Mouse (Mus musculus): Measurements from ENCODE around the gene Pcbp2. TPM values are rescaled to one million over a fixed set of nuclear protein-coding genes. Genes with fewer than 3 reads are reported as not detected.

Gene Pcbp2
- polyA plus RNA-seq, 1 experiment from 2014 or later: 90.7 TPM

GRCm38 (mm10) chr15:102505073-102505769 lies 34.9 kb downstream of the Pcbp2 start:
- TF ChIP-seq EP300 (optimal IDR thresholded peaks at IDR 0.05) (no peak), CTCF (IDR thresholded peaks at IDR 0.05; ENCODE audit: low read depth) (no peak)

GRCm38 (mm10) chr15:102505770-102506463 lies 35.6 kb downstream of the Pcbp2 start:
- Histone ChIP-seq H3K9ac (ENCODE audit: low read length) (no peak overlapping the region), H3K27me3 (ENCODE audit: control insufficient read depth, insufficient read depth, low read length) (no peaks in the 10 kb centered on the region), H3K9me3 (ENCODE audit: control insufficient read depth, low read length) (no peaks in the 10 kb centered on the region), H3K27ac (replicated peaks) (no peak overlapping the region), H3K4me1 (replicated peaks; ENCODE audit: control insufficient read depth, insufficient read depth) (no peaks in the 10 kb centered on the region), H3K4me2 (replicated peaks; ENCODE audit: low read depth) (no peak overlapping the region), H3K36me3 (ENCODE audit: control insufficient read depth, insufficient read depth, low read length) (peaks cover 31% of the 10 kb centered on the region), H3K4me3 (ENCODE audit: low read depth, low read length) (no peak overlapping the region)
- DNase-seq (ENCODE audit: low spot score): no peak
- no peak for ATAC-seq (ENCODE audit: low FRiP score, low TSS enrichment)
- 78% methylated on average over 9 of the region's 9 CpGs for WGBS
- TF ChIP-seq EP300 (optimal IDR thresholded peaks at IDR 0.05) (no peak), CTCF (IDR thresholded peaks at IDR 0.05; ENCODE audit: low read depth) (no peak)

More at GRCm38 (mm10) chr15:102505073-102505769, 34.9 kb downstream of the Pcbp2 start:
- no peak overlapping the region for H3K4me2 ChIP-seq (replicated peaks; ENCODE audit: low read depth)
- no peak for DNase-seq (ENCODE audit: low spot score)
- H3K4me3 ChIP-seq (ENCODE audit: low read depth, low read length): no peak overlapping the region
- H3K9me3 ChIP-seq (ENCODE audit: control insufficient read depth, low read length): no peaks in the 10 kb centered on the region
- ATAC-seq (ENCODE audit: low FRiP score, low TSS enrichment): no peak
- 59% methylated on average over 12 of the region's 12 CpGs for WGBS
- H3K27me3 ChIP-seq (ENCODE audit: control insufficient read depth, insufficient read depth, low read length): no peaks in the 10 kb centered on the region
- no peak overlapping the region for H3K27ac ChIP-seq (replicated peaks)
- no peak overlapping the region for H3K9ac ChIP-seq (ENCODE audit: low read length)
- H3K36me3 ChIP-seq (ENCODE audit: control insufficient read depth, insufficient read depth, low read length): peaks cover 38% of the 10 kb centered on the region
- no peaks in the 10 kb centered on the region for H3K4me1 ChIP-seq (replicated peaks; ENCODE audit: control insufficient read depth, insufficient read depth)

GRCm38 (mm10) chr15:102506464-102506830 lies 36.1 kb downstream of the Pcbp2 start:
- H3K4me2 ChIP-seq (replicated peaks; ENCODE audit: low read depth): no peak overlapping the region
- peaks cover 26% of the 10 kb centered on the region for H3K36me3 ChIP-seq (ENCODE audit: control insufficient read depth, insufficient read depth, low read length)
- no peak for TF ChIP-seq EP300 (optimal IDR thresholded peaks at IDR 0.05)
- TF ChIP-seq CTCF (IDR thresholded peaks at IDR 0.05; ENCODE audit: low read depth): no peak
- no peaks in the 10 kb centered on the region for H3K27me3 ChIP-seq (ENCODE audit: control insufficient read depth, insufficient read depth, low read length)
- H3K4me3 ChIP-seq (ENCODE audit: low read depth, low read length): no peak overlapping the region
- no peaks in the 10 kb centered on the region for H3K4me1 ChIP-seq (replicated peaks; ENCODE audit: control insufficient read depth, insufficient read depth)
- H3K9ac ChIP-seq (ENCODE audit: low read length): no peak overlapping the region
- no peak overlapping the region for H3K27ac ChIP-seq (replicated peaks)
- no peak for ATAC-seq (ENCODE audit: low FRiP score, low TSS enrichment)
- DNase-seq (ENCODE audit: low spot score): no peak
- WGBS: 17% methylated on average over 2 of the region's 2 CpGs
- no peaks in the 10 kb centered on the region for H3K9me3 ChIP-seq (ENCODE audit: control insufficient read depth, low read length)

GRCm38 (mm10) chr15:102506864-102507263 lies 36.5 kb downstream of the Pcbp2 start:
- Histone ChIP-seq H3K9me3 (ENCODE audit: control insufficient read depth, low read length) (no peaks in the 10 kb centered on the region), H3K4me1 (replicated peaks; ENCODE audit: control insufficient read depth, insufficient read depth) (no peaks in the 10 kb centered on the region), H3K4me3 (ENCODE audit: low read depth, low read length) (no peak overlapping the region), H3K27me3 (ENCODE audit: control insufficient read depth, insufficient read depth, low read length) (no peaks in the 10 kb centered on the region), H3K4me2 (replicated peaks; ENCODE audit: low read depth) (no peak overlapping the region), H3K9ac (ENCODE audit: low read length) (no peak overlapping the region), H3K27ac (replicated peaks) (no peak overlapping the region), H3K36me3 (ENCODE audit: control insufficient read depth, insufficient read depth, low read length) (peaks cover 22% of the 10 kb centered on the region)
- WGBS: 87% methylated on average over 1 of the region's 1 CpGs
- ATAC-seq (ENCODE audit: low FRiP score, low TSS enrichment) (no peak), DNase-seq (ENCODE audit: low spot score) (no peak)
- TF ChIP-seq EP300 (optimal IDR thresholded peaks at IDR 0.05): no peak
- TF ChIP-seq CTCF (IDR thresholded peaks at IDR 0.05; ENCODE audit: low read depth): no peak

- H3K4me1 ChIP-seq (replicated peaks; ENCODE audit: control insufficient read depth, insufficient read depth): no peaks in the 10 kb centered on the region
- no peak for DNase-seq (ENCODE audit: low spot score)
- TF ChIP-seq EP300 (optimal IDR thresholded peaks at IDR 0.05) (no peak), CTCF (IDR thresholded peaks at IDR 0.05; ENCODE audit: low read depth) (no peak)
- H3K27ac ChIP-seq (replicated peaks): no peak overlapping the region
- H3K27me3 ChIP-seq (ENCODE audit: control insufficient read depth, insufficient read depth, low read length): no peaks in the 10 kb centered on the region
- H3K4me2 ChIP-seq (replicated peaks; ENCODE audit: low read depth): no peak overlapping the region
- ATAC-seq (ENCODE audit: low FRiP score, low TSS enrichment): no peak
- no peak overlapping the region for H3K9ac ChIP-seq (ENCODE audit: low read length)
- no peak overlapping the region for H3K4me3 ChIP-seq (ENCODE audit: low read depth, low read length)
- H3K36me3 ChIP-seq (ENCODE audit: control insufficient read depth, insufficient read depth, low read length): peaks cover 18% of the 10 kb centered on the region
- H3K9me3 ChIP-seq (ENCODE audit: control insufficient read depth, low read length): no peaks in the 10 kb centered on the region
Observed at GRCm38 (mm10) chr15:102507561-102507960, 37.2 kb downstream of the Pcbp2 start.

GRCm38 (mm10) chr15:102508336-102508735 lies 38.0 kb downstream of the Pcbp2 start:
- Histone ChIP-seq H3K36me3 (ENCODE audit: control insufficient read depth, insufficient read depth, low read length) (peaks cover 13% of the 10 kb centered on the region; the same call in 1 of the 2 replicates), H3K27ac (replicated peaks) (no peak overlapping the region), H3K4me1 (replicated peaks; ENCODE audit: control insufficient read depth, insufficient read depth) (no peaks in the 10 kb centered on the region), H3K4me2 (replicated peaks; ENCODE audit: low read depth) (no peak overlapping the region), H3K9me3 (ENCODE audit: control insufficient read depth, low read length) (no peaks in the 10 kb centered on the region), H3K4me3 (ENCODE audit: low read depth, low read length) (no peak overlapping the region), H3K9ac (ENCODE audit: low read length) (no peak overlapping the region), H3K27me3 (ENCODE audit: control insufficient read depth, insufficient read depth, low read length) (no peaks in the 10 kb centered on the region)
- WGBS: 72% methylated on average over 3 of the region's 3 CpGs
- TF ChIP-seq CTCF (IDR thresholded peaks at IDR 0.05; ENCODE audit: low read depth): no peak
- TF ChIP-seq EP300 (optimal IDR thresholded peaks at IDR 0.05): no peak
- DNase-seq (ENCODE audit: low spot score) (no peak), ATAC-seq (ENCODE audit: low FRiP score, low TSS enrichment) (no peak)
